In genomic region chr3:144966074-144966473, GRCm38 (mm10) we compare ENCODE assay signal across 26 mouse cellular contexts. TPM values are rescaled to one million over a fixed set of nuclear protein-coding genes. Genes with fewer than 3 reads are reported as not detected.
DNase-seq lines count a peak whose midpoint lies in the region; ATAC-seq and TF ChIP-seq lines count a peak whose summit lies in the region.
"Had no signal": no experiment of that assay in that cellular context is flagged by ENCODE, and none has a peak within 500 bp of the region (broad histone marks: within the 10 kb centered on the region; RNA-seq: fewer than 3 reads in every experiment).

No protein-coding gene starts in this region.

- no peak overlapping the region for H3K27ac ChIP-seq in intestine, embryonic 15.5 days
- no peak overlapping the region for H3K27ac ChIP-seq in intestine, postnatal 0 days (ENCODE audit: low read depth, low read length)
- H3K27ac ChIP-seq in intestine, embryonic 16.5 days (ENCODE audit: low read length), result no peak overlapping the region

- H3K4me2 ChIP-seq in intestine, embryonic 15.5 days (replicated peaks), result no peak overlapping the region
- no peak overlapping the region for H3K4me2 ChIP-seq in intestine, postnatal 0 days (replicated peaks; ENCODE audit: low read depth)
- no peak overlapping the region for H3K4me2 ChIP-seq in intestine, embryonic 16.5 days (ENCODE audit: low read depth, low read length)

- peak; percentile 62 for DNase-seq in large intestine, adult 2 months (ENCODE audit: low read depth, low spot score)
- no peak for DNase-seq in left cerebral cortex, adult 8-10 months (ENCODE audit: low spot score in 2 of 2)
- DNase-seq: adrenal gland, adult 2 months; adrenal gland, adult 8-10 months; adrenal gland, postnatal 10 days; adrenal gland, postnatal 14 days; adrenal gland, postnatal 25 days; adrenal gland, postnatal 36 days; B cell, adult 2 months; cerebellum, adult 11 months; cerebellum, adult 11-12 months; cerebellum, adult 18-20 months had no signal

- H3K27me3 ChIP-seq in intestine, embryonic 15.5 days (replicated peaks), result no peaks in the 10 kb centered on the region
- no peaks in the 10 kb centered on the region for H3K27me3 ChIP-seq in intestine, postnatal 0 days (replicated peaks; ENCODE audit: control insufficient read depth, insufficient read depth, low read length)
- no peaks in the 10 kb centered on the region for H3K27me3 ChIP-seq in intestine, embryonic 16.5 days (replicated peaks; ENCODE audit: control insufficient read depth, insufficient read depth, low read length)
- H3K27me3 ChIP-seq: CH12.LX, Patski had no signal

- H3K4me1 ChIP-seq in intestine, embryonic 15.5 days (replicated peaks), result no peaks in the 10 kb centered on the region
- no peaks in the 10 kb centered on the region for H3K4me1 ChIP-seq in intestine, postnatal 0 days (replicated peaks; ENCODE audit: control insufficient read depth, insufficient read depth, low read length)
- H3K4me1 ChIP-seq in intestine, embryonic 16.5 days (ENCODE audit: control insufficient read depth, insufficient read depth, low read length), result no peaks in the 10 kb centered on the region

- H3K9me3 ChIP-seq in intestine, embryonic 15.5 days, result no peaks in the 10 kb centered on the region
- no peaks in the 10 kb centered on the region for H3K9me3 ChIP-seq in intestine, postnatal 0 days (ENCODE audit: control insufficient read depth)
- H3K9me3 ChIP-seq in intestine, embryonic 16.5 days (ENCODE audit: control insufficient read depth, low read length), result no peaks in the 10 kb centered on the region
- H3K9me3 ChIP-seq: G1E had no signal

- no peaks in the 10 kb centered on the region for H3K36me3 ChIP-seq in intestine, embryonic 15.5 days
- H3K36me3 ChIP-seq in intestine, postnatal 0 days (ENCODE audit: control insufficient read depth, insufficient read depth), result no peaks in the 10 kb centered on the region
- no peaks in the 10 kb centered on the region for H3K36me3 ChIP-seq in intestine, embryonic 16.5 days (ENCODE audit: control insufficient read depth, insufficient read depth, low read length)
- H3K36me3 ChIP-seq: G1E had no signal

- no peak overlapping the region for H3K9ac ChIP-seq in intestine, embryonic 15.5 days
- no peak overlapping the region for H3K9ac ChIP-seq in intestine, postnatal 0 days (ENCODE audit: low read depth, low read length)
- H3K9ac ChIP-seq in intestine, embryonic 16.5 days (ENCODE audit: low read depth, low read length), result no peak overlapping the region

- H3K4me3 ChIP-seq in intestine, embryonic 15.5 days (replicated peaks), result no peak overlapping the region
- H3K4me3 ChIP-seq in intestine, postnatal 0 days (ENCODE audit: low read depth, low read length), result no peak overlapping the region
- no peak overlapping the region for H3K4me3 ChIP-seq in intestine, embryonic 16.5 days (ENCODE audit: low read length)

- no peak for TF ChIP-seq CTCF in intestine, postnatal 0 days (IDR thresholded peaks at IDR 0.05; ENCODE audit: low read depth)

- 40% methylated on average over 4 of the region's 4 CpGs for WGBS in intestine, embryonic 15.5 days
- 31% methylated on average over 4 of the region's 4 CpGs for WGBS in intestine, postnatal 0 days
- WGBS in intestine, embryonic 16.5 days, result 43% methylated on average over 4 of the region's 4 CpGs
- 18% methylated on average over 4 of the region's 4 CpGs for WGBS in large intestine, adult 2 months

- ATAC-seq in intestine, embryonic 15.5 days, result peak; percentile 56
- ATAC-seq in intestine, postnatal 0 days, result no peak
- peak; percentile 60; the same call in 1 of the 2 replicates for ATAC-seq in intestine, embryonic 16.5 days
- no peak for ATAC-seq in erythroid progenitor cell, adult 5-6 weeks (replicated peaks; ENCODE audit: low FRiP score, poor library complexity, severe bottlenecking)
- ATAC-seq: activated CD4-positive, CD25-positive, alpha-beta regulatory T cell, adult 4 months; CD4-positive, CD25-positive, alpha-beta regulatory T cell, adult 4 months; Patski had no signal

RNA-seq across cellular contexts. Expression of gene Clca4a, which starts 8.8 kb away (rescaled TPM):
- 0.06 TPM in 1 of 2 replicates, not detected in the other for polyA plus RNA-seq in intestine, embryonic 15.5 days (2015; fragmentation: Nextera tagmentation; extraction: Ambion mirVana)
- polyA plus RNA-seq in intestine, postnatal 0 days (2015; fragmentation: Nextera tagmentation; extraction: Ambion mirVana), result 0.94 and 1.8 TPM in 2 replicates
- polyA plus RNA-seq in intestine, embryonic 16.5 days (2015; fragmentation: Nextera tagmentation; extraction: Ambion mirVana), result not detected in 2 replicates
- 102 and 252 TPM in 2 replicates for polyA plus RNA-seq in large intestine, adult 2 months (2012; rRNA removed)
- total RNA-seq in erythroid progenitor cell, adult 5-6 weeks (2015; ENCODE audit: low replicate concordance), result not detected in 2 replicates
- not detected in 2 replicates for total RNA-seq in erythroid progenitor cell, adult 5-6 weeks (2017; ENCODE audit: low replicate concordance)
- not detected for total RNA-seq in left cerebral cortex, adult 8-10 months (2022)
- total RNA-seq: adrenal gland, adult 18-20 months; adrenal gland, adult 2 months; adrenal gland, adult 8-10 months; adrenal gland, postnatal 10 days; adrenal gland, postnatal 14 days; adrenal gland, postnatal 25 days; adrenal gland, postnatal 36 days; adrenal gland, postnatal 4 days; G1E; MEL had no signal
- polyA plus RNA-seq: activated CD4-positive, CD25-positive, alpha-beta regulatory T cell, adult 4 months; adrenal gland, adult 2 months; brain, embryonic 14.5 days; CD4-positive, CD25-positive, alpha-beta regulatory T cell, adult 4 months; G1E had no signal

RNA-seq across cellular contexts. Expression of gene Clca4b, which starts 33.7 kb away (rescaled TPM):
- polyA plus RNA-seq in intestine, embryonic 15.5 days (2015; fragmentation: Nextera tagmentation; extraction: Ambion mirVana), result 22.4 and 31.6 TPM in 2 replicates
- 776 and 777 TPM in 2 replicates for polyA plus RNA-seq in intestine, postnatal 0 days (2015; fragmentation: Nextera tagmentation; extraction: Ambion mirVana)
- 69.2 and 140 TPM in 2 replicates for polyA plus RNA-seq in intestine, embryonic 16.5 days (2015; fragmentation: Nextera tagmentation; extraction: Ambion mirVana)
- polyA plus RNA-seq in large intestine, adult 2 months (2012; rRNA removed), result 217 and 446 TPM in 2 replicates
- total RNA-seq in erythroid progenitor cell, adult 5-6 weeks (2015; ENCODE audit: low replicate concordance), result not detected in 2 replicates
- total RNA-seq in erythroid progenitor cell, adult 5-6 weeks (2017; ENCODE audit: low replicate concordance), result not detected in 2 replicates
- not detected for total RNA-seq in left cerebral cortex, adult 8-10 months (2022)
- total RNA-seq: adrenal gland, adult 18-20 months; adrenal gland, adult 2 months; adrenal gland, adult 8-10 months; adrenal gland, postnatal 10 days; adrenal gland, postnatal 14 days; adrenal gland, postnatal 25 days; adrenal gland, postnatal 36 days; adrenal gland, postnatal 4 days; CH12.LX; G1E; MEL had no signal
- polyA plus RNA-seq: activated CD4-positive, CD25-positive, alpha-beta regulatory T cell, adult 4 months; adrenal gland, adult 2 months; brain, embryonic 14.5 days; C2C12; CD4-positive, CD25-positive, alpha-beta regulatory T cell, adult 4 months; G1E had no signal

Comparison
In these comparisons a context has a peak if more than half of its experiments do, and no peak if none do; other contexts are left out.
1. ATAC-seq: peak in intestine, embryonic 15.5 days (single experiment) and intestine, embryonic 16.5 days (single experiment); none in intestine, postnatal 0 days (single experiment) and erythroid progenitor cell, adult 5-6 weeks (single experiment).
2. RNA of gene Clca4a, which starts 8.8 kb away (polyA plus RNA-seq): 102 to 252 TPM in large intestine, adult 2 months; 0.94 to 1.8 TPM in intestine, postnatal 0 days, not detected in intestine, embryonic 16.5 days and 0.06 TPM in intestine, embryonic 15.5 days; every median in the first group is over 10 times any median in the second.